Mouse (Mus musculus): Measurements from ENCODE around the gene Cldn20.

The Cldn20 gene

DNA sequence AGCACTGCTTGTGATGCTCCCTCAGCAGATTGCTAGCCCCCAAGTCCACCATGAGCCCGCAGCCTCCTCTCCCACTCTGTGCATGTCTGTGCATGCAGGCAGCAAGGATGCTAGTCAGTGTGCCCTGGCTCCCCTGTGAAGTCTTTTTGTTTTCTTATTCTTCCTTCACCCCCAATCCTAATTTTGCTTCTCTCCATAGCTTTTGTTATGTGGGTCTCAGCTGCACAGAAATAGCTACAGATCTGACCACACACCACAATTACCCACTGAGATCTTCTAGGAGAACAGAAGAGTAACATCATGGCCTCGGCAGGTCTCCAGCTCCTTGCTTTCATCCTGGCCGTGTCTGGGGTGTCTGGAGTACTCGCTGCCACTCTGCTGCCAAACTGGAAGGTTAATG is at the start of gene Cldn20:
Gene Cldn20 (plus strand): TSS at position 301 of the 400 bp plus-strand sequence.
- DNase-seq (ENCODE audit: extremely low read depth, low read depth) = no peak

DNA sequence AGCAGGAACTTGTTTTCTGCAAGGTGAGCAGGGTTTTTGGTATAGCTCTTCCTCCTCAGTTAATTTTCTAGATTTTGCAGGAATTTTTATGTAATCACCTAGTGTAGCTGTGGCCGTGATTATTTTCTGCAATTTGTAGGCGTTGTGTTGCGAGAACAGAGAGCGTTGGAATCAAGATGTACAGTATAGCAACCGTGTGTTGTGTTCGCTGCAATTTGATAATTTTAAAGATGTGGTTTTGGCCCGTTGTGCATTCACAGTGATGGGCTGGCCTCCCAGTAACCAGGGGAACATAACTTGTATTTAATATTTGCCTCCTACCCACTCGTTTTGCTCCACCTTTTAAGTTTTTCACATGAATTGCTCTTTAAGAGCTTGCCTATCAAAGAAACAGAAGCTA is 49.3 kb upstream of the Cldn20 start:
- DNase-seq (ENCODE audit: extremely low read depth, low read depth) = no peak

DNA sequence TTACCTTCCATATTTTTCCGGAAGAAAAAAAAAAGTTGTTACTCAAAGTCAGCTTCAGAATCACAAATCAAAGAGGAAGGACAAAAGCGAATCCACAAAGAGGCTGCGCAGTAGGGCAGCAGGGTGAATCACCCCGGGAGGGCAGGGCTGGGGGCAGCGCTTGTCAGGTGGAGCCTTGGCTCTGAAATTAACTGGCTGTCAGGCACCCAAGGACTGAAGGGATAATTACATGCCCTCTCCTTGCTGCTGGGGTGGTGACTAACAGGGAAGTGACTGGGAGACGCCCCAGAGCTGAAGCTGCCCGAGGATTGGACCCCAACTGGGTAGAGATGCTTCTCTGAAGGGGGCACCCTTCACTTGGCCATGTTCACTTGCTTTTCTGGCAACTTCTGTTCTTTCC is 46.5 kb upstream of the Cldn20 start:
- no peak for DNase-seq (ENCODE audit: extremely low read depth, low read depth)

DNA sequence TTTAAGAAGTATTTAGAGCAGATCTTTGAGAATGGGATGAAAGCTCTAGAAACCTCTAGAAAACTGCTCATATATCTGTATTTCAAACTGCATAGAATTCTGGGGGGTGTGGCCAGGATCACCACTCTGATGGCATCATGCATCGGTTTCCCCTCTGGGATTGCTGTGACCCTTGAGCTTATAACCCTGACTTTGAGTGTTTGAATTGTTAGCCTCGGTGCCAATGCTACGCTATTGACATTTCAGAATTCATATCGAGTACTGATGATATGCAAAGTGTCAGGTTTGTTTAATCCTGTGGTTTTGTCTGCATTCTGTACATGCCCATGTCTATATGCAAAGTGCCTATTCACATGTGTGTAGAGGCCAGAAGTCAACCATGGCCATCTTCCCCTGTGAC is 45.1 kb upstream of the Cldn20 start:
- no peak for DNase-seq (ENCODE audit: extremely low read depth, low read depth)

DNA sequence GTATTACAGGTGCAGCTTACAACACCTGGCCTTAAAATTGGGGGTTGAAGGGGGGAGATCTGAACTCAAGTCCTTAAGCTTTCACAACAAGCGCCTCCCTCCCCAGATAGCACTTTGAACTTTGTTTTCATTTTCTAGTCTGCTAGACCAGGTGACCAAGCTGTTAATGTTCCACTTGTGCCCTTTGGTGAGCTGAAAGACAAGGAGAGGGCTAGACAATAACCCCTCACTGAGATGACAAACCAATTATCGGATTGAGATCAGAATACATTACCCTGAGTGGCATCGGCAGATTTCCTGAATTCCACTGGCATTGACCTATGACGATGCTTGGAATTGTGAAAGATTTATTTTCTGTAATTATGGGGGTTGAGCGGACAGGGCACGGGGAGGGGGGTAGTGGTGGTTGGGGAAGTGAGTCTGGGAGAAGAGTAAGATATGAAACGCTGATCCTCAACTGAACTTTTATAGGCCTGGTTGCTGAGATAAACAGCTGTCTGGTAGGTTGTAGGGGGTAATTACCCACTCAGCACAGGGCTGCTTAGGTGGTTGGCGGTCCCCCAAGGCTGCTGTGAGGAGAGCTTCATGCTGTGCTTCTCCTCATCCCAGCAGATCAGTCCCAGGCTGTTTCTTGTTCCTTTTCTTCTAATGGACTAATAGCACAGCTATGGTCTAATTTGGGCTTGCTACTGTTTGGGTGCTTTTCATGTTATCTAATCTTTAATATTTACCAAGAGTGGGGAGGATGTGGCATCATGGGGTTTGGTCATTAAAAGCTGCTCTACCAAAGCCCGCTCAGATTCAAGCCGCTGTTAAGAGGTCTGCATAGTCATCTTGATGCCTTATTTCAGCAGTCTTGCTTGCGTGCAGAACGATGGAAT is 44.4 kb upstream of the Cldn20 start:
- peak; percentile 6 for DNase-seq (ENCODE audit: extremely low read depth, low read depth)

DNA sequence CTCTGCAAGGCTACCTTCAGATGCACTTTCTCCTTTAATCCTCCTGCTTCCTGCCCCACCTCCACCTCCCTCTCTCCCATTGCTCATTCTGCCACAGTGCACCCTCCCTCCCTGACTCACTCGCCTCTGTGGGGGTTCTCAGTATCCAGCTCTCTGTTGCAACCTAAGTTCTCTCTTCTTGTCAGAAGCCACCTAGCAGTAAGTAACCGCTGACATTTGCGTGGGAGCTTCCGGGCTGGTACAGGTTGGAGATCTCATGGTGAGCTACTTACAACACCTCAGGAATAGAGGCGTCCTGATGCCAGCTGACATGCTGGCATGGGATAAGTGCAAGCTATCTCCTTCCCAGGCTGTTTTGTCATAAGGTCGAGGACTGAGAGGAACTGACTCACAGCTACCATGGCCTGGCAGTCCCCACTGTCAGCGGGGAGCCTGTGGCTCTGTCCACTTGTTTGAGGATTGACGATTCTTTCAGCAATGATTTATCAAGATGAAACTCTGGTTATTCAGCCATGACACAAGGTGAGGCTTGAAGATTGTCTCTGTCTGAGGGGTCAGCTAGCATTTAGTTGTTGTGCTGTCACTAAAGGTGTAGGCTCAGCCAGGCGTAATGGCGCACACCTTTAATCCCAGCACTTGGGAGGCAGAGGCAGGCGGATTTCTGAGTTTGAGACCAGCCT is 42.0 kb upstream of the Cldn20 start:
- no peak for DNase-seq (ENCODE audit: extremely low read depth, low read depth)

DNA sequence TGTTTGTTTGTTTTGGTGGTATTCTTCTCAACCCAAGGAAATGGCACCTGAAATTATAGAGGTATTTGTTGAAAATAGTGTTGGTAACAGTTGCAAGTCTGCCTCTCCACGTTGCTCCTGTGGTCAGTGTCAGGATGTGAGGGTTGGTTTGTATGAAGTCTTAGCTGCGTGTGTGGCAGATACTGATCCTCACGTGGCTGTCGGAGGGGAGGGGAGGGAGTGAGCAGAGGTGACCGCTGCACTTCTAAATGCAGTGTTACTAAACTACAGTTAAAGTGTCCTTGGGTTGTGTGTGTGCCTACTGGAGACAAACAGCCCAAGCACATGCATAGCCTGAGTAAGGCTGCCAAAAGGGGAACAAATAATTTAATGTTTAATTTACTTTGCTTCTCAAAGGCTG is 41.3 kb upstream of the Cldn20 start:
- no peak for DNase-seq (ENCODE audit: extremely low read depth, low read depth)

DNA sequence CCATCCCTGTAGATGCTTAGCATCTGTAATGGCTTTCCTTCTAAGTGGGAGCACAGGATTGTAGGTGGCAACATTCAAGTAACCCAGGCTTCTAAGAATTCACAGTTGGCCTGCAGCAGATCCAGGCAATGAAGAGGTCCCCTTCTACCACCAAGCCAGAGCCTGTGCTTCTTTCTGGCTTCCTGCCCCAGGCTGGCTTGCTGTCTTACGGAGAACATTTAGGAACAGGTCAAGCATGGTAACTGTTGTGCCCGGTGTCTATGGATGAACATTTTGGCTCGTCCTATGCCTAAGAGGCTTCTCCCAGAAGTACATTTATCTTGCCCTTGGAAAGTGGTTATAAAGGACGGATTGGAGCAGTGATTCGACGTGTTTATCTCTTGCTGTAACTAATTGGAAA is 40.7 kb upstream of the Cldn20 start:
- no peak for DNase-seq (ENCODE audit: extremely low read depth, low read depth)

DNA sequence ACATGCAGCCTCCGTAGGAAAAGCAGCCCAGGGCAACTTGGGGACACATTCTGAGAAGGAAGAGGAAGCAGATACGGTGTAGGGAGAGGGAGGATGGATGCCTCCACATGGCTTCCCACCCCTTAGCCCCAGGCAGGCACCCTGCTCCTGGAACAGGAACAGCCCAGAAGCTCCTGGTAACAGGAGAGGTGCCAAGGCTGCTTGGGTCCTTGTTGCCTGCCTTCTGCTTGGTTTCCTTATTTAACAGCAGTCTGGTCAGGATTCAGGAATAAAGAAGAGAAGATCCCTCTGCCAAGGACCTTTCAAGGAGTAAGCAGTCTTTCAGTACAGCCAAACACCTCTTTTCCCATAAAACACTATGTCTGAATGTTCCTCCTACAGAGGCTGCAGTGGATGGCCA is 36.8 kb upstream of the Cldn20 start:
- no peak for DNase-seq (ENCODE audit: extremely low read depth, low read depth)

DNA sequence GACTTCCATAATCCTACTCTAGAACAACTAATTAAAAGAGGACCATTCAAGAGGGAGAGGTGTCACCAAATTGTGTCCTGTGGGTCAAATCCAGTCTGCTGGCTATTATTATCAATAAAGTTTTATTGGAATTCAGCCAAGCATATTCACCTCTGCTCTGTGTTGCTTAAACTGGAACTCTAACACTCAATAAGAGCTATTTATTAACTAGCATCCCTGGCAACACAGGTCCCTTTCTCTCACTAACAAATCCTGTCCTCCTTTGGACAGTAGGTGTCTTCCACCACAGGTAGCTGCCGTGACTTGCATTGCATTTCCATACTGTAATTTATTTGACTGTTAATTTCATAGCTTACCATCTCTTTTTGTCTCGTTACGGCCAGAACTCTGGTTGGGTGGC is 36.3 kb upstream of the Cldn20 start:
- no peak for DNase-seq (ENCODE audit: extremely low read depth, low read depth)

DNA sequence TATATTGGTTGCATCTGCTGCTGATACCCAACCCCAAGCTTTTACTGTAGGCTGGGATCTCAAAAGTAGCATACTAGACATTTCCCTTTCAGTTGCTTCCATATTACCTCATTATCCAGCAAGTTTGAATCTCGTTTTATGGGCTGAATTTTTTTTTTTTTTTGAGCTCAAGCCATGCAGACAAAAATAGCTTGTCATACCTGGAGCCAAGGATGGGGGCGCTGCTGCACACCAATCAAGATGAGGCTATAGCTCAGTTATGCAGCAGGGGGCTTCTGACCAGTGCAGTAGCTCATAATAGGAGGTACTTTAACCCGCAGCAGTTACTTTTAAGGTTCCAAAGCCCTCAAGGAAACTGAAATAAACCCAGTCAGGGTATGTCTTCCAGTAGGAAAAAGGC is 34.3 kb upstream of the Cldn20 start:
- peak; percentile 13 for DNase-seq (ENCODE audit: extremely low read depth, low read depth)

DNA sequence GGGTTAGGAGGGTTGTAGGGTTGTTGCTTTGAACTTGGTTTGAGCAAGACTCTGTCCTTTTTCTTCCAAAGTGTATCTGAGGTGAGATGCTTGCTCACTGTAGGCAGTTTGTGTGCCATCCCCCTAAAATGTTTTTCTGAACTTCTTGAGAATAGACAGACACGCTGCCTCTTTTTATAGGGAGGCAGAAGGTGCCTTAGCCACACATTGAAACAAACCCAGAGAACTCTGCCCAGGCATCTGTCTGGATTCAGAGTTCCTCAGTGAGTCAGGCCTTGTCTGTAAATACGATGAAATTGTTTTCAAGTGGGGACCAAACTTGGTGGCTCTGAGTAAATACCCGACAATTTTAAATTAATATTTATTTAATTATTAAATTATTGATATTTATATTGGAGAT is 33.8 kb upstream of the Cldn20 start:
- DNase-seq (ENCODE audit: extremely low read depth, low read depth) = no peak

DNA sequence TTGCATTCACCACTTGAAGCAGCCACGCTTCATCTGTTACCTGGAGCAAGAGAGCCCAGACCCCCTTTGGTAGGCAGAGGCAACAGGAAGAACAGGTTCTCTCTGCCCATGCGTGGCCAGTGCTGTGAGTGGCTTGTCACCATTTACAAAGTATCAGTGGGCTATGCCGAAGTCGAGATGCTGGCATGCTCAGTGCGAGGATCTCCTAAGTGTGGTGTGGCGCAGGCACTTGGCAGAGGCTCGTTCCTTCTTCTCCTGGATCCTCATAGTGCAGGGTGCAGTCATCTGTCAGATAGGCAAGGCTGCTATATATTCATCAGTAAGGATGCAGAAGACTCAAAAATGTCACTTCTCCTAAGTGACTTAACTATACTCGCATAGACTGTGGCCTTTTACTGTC is 32.9 kb upstream of the Cldn20 start:
- no peak for DNase-seq (ENCODE audit: extremely low read depth, low read depth)

DNA sequence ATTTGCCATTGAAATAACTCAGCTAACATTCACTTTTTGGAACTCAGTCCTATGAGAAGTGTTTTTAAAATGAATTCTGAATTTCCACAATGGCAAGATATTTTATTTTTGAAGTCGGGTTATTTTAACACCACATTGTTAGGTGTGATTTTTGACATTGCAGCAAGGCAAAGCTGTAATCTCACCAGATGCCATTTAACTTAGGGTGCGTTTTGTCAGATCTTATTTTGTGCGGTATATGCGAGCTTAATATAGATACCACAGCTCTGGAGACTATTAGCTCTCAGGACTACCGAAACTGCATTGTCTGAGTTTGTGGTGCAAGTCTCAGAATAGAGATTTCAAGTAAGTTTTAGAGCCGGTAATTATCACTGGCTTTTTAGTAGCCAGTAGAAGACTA is 32.3 kb upstream of the Cldn20 start:
- no peak for DNase-seq (ENCODE audit: extremely low read depth, low read depth)

DNA sequence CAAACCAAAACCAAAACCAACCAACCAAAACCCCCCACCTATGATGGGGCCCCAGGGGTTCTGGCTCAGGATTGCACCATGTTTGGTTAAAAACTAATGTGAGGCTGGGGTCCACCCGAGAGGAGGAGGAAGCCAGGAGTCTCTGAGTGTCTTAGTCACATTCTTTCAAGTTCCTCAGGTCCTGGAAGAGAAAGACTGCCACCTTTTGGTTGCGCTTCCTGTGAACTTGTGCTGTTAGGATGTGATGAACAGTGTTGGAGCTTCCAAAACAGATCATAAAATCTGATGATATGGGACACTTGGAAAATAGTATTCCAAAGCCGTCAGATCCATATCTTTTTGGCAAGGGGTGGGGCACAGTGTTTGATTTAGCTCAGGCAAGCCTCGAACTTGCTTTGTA is 31.4 kb upstream of the Cldn20 start:
- DNase-seq (ENCODE audit: extremely low read depth, low read depth) = no peak

DNA sequence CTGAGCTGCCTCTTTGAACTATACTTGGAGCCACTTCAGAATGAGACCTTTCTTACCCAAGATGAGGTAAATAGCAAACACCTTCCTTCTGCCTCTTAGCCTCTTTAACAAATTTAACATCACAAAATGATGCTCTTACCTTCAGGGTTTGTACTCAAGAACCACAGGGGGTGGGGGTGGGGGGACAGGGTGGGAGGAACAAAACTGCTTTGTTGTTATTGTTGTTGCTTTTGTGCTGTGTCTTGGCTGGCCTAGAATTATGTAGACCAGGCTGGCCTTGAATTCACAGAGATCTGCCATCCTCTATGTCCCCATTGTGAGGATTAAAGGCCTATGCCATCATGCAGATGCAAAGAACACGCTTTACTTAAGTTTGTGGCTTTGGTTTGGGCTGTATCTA is 26.6 kb upstream of the Cldn20 start:
- DNase-seq (ENCODE audit: extremely low read depth, low read depth) = no peak

DNA sequence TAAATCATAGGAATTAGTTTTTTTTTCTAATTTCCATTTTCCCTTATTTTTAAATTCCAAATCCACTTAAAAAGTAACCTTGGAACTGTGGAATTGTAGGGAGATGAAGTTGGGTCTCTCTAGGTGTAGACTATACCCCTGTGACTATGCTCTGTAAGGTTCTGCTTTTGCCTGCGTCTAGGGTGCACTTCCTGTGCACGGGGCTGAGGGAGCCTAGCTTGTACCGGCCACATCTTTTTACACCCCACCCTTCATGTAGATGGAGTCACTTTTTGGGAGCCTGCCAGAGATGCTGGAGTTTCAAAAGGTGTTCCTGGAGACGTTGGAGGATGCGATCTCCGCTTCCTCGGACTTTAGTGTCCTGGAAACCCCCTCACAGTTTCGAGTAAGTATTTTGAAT is 25.8 kb upstream of the Cldn20 start:
- no peak for DNase-seq (ENCODE audit: extremely low read depth, low read depth)

DNA sequence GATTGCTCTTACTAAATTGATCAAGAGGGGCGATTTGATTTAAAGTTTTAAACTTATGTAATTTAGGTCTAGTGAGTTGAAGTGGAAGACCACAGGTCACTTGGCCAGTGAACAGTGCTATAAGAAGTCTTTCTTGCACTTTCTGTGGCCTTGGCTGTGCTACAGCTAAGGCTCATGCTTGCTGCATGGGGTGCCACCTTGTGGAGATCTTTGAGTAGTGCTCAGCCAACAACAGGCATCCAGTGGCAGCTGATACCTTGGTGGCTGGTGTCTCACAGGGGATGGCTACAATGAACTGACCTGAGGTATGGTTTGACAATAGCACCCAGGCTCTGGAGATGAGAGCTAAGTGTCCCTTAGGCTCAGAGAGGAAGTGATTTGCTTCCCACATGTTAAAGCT is 22.5 kb upstream of the Cldn20 start:
- DNase-seq (ENCODE audit: extremely low read depth, low read depth) = peak; percentile 30

DNA sequence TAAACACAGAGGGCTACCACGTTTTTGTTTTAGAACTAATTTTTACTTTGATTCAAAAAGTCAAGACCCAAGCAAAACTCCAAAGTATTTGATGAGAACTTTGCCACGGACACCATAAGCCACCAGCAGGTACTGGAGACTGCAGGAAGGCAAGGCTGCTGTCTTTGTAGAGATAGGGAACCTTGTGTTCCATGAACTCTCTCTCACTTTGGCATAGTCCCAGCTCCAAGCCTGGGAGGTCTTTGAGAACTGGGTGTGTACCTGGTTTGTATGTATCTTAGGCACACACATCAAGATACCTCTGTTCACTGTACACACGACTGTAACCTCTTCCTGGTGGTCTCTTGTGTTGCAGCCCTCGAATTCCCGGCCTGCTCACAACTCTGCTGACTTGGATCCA is 18.0 kb upstream of the Cldn20 start:
- no peak for DNase-seq (ENCODE audit: extremely low read depth, low read depth)

DNA sequence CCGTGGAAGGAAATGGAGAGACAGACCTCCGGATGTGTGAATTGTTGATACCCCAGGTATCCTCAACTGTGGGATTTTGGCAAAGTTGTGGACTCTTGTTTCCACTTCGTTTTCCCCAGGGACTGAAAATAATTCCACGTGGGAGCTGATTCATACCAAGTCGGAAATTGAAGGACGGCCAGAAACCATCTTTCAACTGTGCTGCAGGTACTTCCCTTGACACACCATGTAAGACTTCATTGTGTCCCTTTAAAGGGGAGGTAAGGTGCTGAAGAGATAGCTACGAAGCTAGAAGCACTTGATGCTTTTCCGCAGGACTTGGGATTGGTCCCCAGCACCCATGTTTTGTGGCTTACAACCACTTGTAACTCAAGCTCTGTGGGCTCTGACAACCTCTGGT is 16.5 kb upstream of the Cldn20 start:
- DNase-seq (ENCODE audit: extremely low read depth, low read depth) = no peak

DNA sequence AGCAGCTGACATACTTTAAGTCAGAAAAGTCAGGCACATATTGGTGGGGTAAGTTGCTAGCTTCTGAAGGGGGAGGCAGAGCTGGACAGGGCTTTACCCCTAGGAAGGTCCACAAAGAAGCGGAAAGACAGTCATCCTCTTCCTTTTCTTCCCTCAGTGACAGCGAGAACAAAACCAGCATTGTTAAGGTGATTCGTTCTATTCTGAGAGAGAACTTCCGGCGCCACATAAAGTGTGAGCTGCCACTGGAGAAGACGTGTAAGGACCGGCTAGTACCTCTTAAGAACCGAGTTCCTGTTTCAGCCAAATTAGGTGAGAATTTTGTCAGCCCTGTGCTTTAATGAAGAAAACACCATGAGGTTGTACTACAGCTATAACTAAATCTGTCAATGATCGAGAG is 15.9 kb upstream of the Cldn20 start:
- no peak for DNase-seq (ENCODE audit: extremely low read depth, low read depth)

DNA sequence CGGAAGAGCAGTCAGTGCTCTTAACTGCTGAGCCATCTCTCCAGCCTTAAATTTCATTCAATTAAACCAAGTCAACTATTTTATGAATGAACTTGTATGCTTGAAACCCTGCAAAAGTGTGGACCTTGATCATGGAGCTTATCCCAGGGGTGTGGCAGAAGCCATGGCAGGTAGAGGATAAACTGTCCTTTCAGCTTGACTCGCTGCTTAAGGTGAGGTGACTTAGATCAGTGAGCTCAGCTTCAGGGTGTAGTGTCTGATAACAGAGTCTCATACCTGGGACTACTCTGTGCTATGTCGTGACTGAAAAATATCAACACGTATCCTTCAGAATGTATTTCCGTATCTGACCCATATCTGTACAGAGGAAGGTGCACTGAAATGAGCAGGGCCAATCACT is 12.0 kb upstream of the Cldn20 start:
- no peak for DNase-seq (ENCODE audit: extremely low read depth, low read depth)

DNA sequence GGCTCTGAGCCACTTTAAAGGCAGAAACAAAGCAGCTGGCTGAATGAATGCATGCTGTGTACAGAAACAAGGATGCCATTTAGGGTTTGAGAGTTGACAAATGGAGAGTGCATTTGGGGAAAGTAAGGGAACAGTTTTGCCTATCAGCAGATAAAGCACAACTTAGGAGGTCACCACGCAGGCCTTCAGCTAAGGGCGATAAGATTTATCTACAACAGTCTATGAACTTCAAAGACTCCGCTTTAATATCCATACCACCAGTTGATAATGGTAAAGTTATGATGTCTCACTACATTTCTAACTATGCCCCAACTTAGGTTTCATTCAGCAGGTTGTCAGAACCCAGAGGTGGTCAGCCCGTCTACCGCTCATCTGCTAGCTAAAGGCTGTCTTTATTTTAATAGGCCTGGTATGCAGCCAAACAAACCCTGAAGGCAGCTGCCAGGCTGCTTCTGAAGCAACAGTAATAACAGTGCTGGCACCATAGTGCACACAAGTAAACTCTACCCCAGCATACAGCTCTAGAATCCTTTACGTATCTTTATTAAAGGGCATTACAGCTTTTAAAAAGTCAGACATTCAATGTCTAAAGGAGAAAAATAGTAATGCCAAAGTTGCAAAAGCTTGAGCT is 4.4 kb upstream of the Cldn20 start:
- DNase-seq (ENCODE audit: extremely low read depth, low read depth) = no peak

Data from MEL-GATA-1-ER (cell line).